8 mouse cellular contexts compared by ENCODE assay signal in genomic region chr11:6065046-6065521, GRCm38 (mm10). TPM values are rescaled to one million over a fixed set of nuclear protein-coding genes. Genes with fewer than 3 reads are reported as not detected.
DNase-seq lines count a peak whose midpoint lies in the region; ATAC-seq and TF ChIP-seq lines count a peak whose summit lies in the region.

No protein-coding gene starts in this region.

- no peak for TF ChIP-seq POLR2A in heart, adult 2 months (IDR thresholded peaks at IDR 0.05; ENCODE audit: insufficient read depth, low read depth, low read length)

- ATAC-seq in hindbrain, embryonic 16.5 days, result peak; percentile 31
- ATAC-seq in neural tube, embryonic 12.5 days (ENCODE audit: low FRiP score, low read depth), result peak; percentile 45
- ATAC-seq in megakaryocyte progenitor cell, adult 5-6 weeks (replicated peaks; ENCODE audit: poor library complexity), result no peak

- peak overlapping the region; percentile 46; the same call in 1 of the 2 replicates for H3K9ac ChIP-seq in heart, adult 2 months (ENCODE audit: low read depth, low read length)
- H3K9ac ChIP-seq in hindbrain, embryonic 16.5 days (ENCODE audit: low read depth, low read length), result peak overlapping the region; percentile 87
- H3K9ac ChIP-seq in neural tube, embryonic 12.5 days, result peak overlapping the region; percentile 69

- intact Hi-C loops in heart, adult 2 months (cut with DNase I), result no loop called here
- intact Hi-C loops in heart, postnatal 14 days (cut with DNase I), result no loop called here

- H3K4me2 ChIP-seq in hindbrain, embryonic 16.5 days (ENCODE audit: low read length), result peak overlapping the region; percentile 65
- H3K4me2 ChIP-seq in neural tube, embryonic 12.5 days (replicated peaks), result peak overlapping the region; percentile 70

- no peaks in the 10 kb centered on the region for H3K4me1 ChIP-seq in heart, adult 2 months (ENCODE audit: control insufficient read depth, insufficient read depth, low read length)
- peaks cover 22% of the 10 kb centered on the region for H3K4me1 ChIP-seq in hindbrain, embryonic 16.5 days (ENCODE audit: control insufficient read depth, insufficient read depth, low read depth, low read length)
- peaks cover 14% of the 10 kb centered on the region for H3K4me1 ChIP-seq in neural tube, embryonic 12.5 days

- DNase-seq in heart, adult 2 months, result peak in 1 of 2 experiments; percentile 25
- no peak for DNase-seq in heart, postnatal 14 days
- peak; percentile 42 for DNase-seq in thymus, postnatal 4 days
- DNase-seq in thymus, postnatal 25 days, result no peak
- DNase-seq in MN1 (ENCODE audit: low spot score), result no peak

- no peaks in the 10 kb centered on the region for H3K36me3 ChIP-seq in heart, adult 2 months (ENCODE audit: control insufficient read depth, insufficient read depth, low read length)
- no peaks in the 10 kb centered on the region for H3K36me3 ChIP-seq in hindbrain, embryonic 16.5 days (ENCODE audit: control insufficient read depth, insufficient read depth, low read length)
- H3K36me3 ChIP-seq in neural tube, embryonic 12.5 days, result no peaks in the 10 kb centered on the region

- WGBS in heart, adult 2 months, result 1% methylated on average over 55 of the region's 55 CpGs
- 1% methylated on average over 42 of the region's 55 CpGs for WGBS in hindbrain, embryonic 16.5 days
- under 1% methylated on average over 55 of the region's 55 CpGs for WGBS in neural tube, embryonic 12.5 days

- no peaks in the 10 kb centered on the region for H3K79me2 ChIP-seq in heart, adult 2 months (replicated peaks; ENCODE audit: control insufficient read depth, insufficient read depth, low read length)

- H3K9me3 ChIP-seq in hindbrain, embryonic 16.5 days (ENCODE audit: control insufficient read depth, low read length), result no peaks in the 10 kb centered on the region
- no peaks in the 10 kb centered on the region for H3K9me3 ChIP-seq in neural tube, embryonic 12.5 days

- no peak overlapping the region for H3K27ac ChIP-seq in heart, adult 2 months
- peak overlapping the region; percentile 94 for H3K27ac ChIP-seq in hindbrain, embryonic 16.5 days (ENCODE audit: low read depth, low read length)
- H3K27ac ChIP-seq in neural tube, embryonic 12.5 days, result no peak overlapping the region

- H3K4me3 ChIP-seq in heart, adult 2 months, result peak overlapping the region; percentile 40
- peak overlapping the region; percentile 81 for H3K4me3 ChIP-seq in hindbrain, embryonic 16.5 days (ENCODE audit: low read length)
- peak overlapping the region; percentile 51 for H3K4me3 ChIP-seq in neural tube, embryonic 12.5 days

- no peak for TF ChIP-seq EP300 in heart, adult 2 months (IDR thresholded peaks at IDR 0.05; ENCODE audit: insufficient read depth, low read depth, low read length)

- peaks cover 6% of the 10 kb centered on the region for H3K27me3 ChIP-seq in heart, adult 2 months (ENCODE audit: control insufficient read depth, insufficient read depth, low read length)
- H3K27me3 ChIP-seq in hindbrain, embryonic 16.5 days (replicated peaks; ENCODE audit: control insufficient read depth, insufficient read depth, low read length), result peaks cover 25% of the 10 kb centered on the region
- peaks cover 78% of the 10 kb centered on the region for H3K27me3 ChIP-seq in neural tube, embryonic 12.5 days (replicated peaks)

- no peak for TF ChIP-seq CTCF in heart, adult 2 months (IDR thresholded peaks at IDR 0.05)

RNA-seq across cellular contexts. Expression of gene Camk2b, which starts 1.1 kb away (rescaled TPM):
- total RNA-seq in heart, adult 2 months (2021), result 1 to 10 TPM; 4.8 to 5.2 TPM
- polyA plus RNA-seq in heart, adult 2 months (2012; rRNA removed), result 10.7 and 12.9 TPM in 2 replicates
- 1 to 10 TPM; 8.6 TPM for total RNA-seq in heart, postnatal 14 days (2021)
- polyA plus RNA-seq in hindbrain, embryonic 16.5 days (2015; fragmentation: Nextera tagmentation; extraction: Ambion mirVana), result 138 and 140 TPM in 2 replicates
- 21.3 and 21.4 TPM in 2 replicates for polyA plus RNA-seq in neural tube, embryonic 12.5 days (2016; fragmentation: Nextera tagmentation; extraction: Ambion mirVana)
- 1.2 and 1.8 TPM in 2 replicates for total RNA-seq in megakaryocyte progenitor cell, adult 5-6 weeks (2015)
- 0.83 and 1.7 TPM in 2 replicates for total RNA-seq in megakaryocyte progenitor cell, adult 5-6 weeks (2017)
